Mouse (Mus musculus): ENCODE results near the gene Eif1b.

The Eif1b gene

GRCm38 (mm10) chr9:120492010-120492399, at the start of gene Eif1b:
Gene Eif1b (plus strand): TSS chr9:120492232.
- CTCF ChIA-PET: interaction anchor here (0.7 kb wide), 1 partner anchor 8 kb away, joined by 3 read pairs; no protein-coding TSS in a partner anchor

DNA sequence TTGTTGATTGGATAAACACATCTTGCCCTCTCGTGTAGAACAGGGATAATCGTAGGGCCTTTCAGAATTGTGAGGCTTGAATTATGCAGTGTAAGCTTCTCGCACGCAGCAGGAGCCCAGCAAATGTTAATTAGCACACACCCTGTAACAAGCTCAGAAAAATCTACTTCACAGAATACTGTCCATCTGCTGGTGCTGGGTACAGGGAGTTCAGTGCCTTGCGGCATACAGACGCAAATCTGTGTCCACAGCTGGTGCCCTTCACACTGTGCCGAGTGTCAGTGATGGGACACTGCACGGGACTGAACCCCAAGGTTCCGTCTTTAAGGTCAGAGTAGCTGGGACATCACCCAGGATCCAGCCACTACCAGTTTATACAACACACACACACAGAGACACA, 47.4 kb upstream of the Eif1b start:
- CTCF ChIA-PET: no interaction called here

- CTCF ChIA-PET: no interaction called here
Observed at GRCm38 (mm10) chr9:120449696-120450329, 42.2 kb upstream of the Eif1b start.

DNA sequence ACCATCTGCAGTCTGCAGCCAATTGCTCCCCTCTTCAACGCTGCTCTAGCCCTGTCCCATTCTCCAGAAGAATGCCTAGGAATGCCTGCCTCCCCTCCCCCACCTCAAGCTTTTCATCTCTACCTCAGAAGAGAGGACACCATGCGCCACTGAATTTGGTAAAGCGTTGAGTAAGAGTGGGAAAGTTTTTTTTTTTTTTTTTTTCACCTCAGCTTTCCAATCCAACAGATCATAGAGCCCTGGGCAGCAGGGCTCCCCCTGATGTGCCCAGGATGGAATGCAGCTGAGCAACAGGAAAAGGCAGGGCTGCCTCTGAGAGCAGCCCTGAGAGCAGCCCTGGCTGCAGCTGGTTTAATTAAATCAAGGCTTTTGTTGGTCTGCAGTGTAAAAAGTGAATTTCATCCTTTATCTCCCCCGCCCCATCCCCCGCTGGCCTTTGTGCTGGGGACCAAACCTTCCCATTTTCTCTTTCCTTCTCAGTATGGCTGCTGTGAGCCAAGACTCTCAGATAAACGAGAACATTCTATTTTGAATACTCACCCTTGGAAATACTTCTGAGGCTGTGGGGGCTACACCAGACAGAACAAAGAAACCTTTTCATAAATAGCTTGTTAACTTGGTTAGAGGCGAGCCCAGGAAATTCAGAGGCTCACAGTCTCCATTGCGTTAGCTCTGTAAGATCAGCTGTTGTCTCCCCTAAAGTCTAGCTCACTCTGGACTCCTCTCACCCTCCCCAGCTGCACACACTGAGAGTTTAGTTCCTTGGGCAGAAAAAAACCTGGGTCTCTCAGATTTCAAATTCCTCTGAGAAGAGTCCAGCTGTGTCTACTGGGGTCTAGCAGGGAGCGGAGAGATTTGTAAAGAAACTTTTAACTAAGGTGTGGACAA, 36.0 kb upstream of the Eif1b start:
- CTCF ChIA-PET: no interaction called here

DNA sequence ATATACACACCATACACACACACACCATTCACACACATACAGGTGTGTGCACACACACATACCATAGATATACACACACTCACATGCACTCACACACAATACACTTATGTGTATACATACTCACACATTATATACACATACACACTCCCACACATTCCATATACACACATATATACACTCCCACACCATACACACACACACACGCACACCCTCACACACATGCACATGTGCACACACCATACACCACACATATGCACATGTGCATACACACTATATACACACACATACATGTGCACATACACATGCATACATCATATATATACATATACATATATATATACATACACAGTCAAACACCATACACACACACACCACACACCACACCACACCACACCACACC, 21.6 kb upstream of the Eif1b start:
- CTCF ChIA-PET: no interaction called here

GRCm38 (mm10) chr9:120481644-120482043, 10.4 kb upstream of the Eif1b start:
- CTCF ChIA-PET: no interaction called here

DNA sequence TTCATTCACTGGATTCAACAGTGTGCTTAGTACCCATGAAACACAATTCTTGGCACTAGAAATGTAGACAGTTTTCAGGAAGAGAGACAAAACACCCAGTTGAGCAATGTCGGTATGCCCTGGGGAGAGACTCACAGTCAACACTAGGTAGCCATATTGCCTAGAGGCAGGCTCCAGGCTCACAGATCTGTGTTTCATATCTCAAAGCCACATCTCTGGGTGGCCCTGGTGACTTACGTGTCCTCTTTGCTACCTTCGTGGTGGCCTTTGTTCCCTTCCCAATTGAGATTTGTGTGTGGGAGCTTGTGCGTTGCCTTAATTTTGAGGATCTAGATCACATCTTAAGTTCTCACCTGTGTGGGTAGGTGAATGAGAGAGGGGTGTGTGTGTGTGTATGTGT, 9.7 kb upstream of the Eif1b start:
- CTCF ChIA-PET: no interaction called here

- CTCF ChIA-PET: no interaction called here
Observed at GRCm38 (mm10) chr9:120483101-120483500, 8.9 kb upstream of the Eif1b start.

DNA sequence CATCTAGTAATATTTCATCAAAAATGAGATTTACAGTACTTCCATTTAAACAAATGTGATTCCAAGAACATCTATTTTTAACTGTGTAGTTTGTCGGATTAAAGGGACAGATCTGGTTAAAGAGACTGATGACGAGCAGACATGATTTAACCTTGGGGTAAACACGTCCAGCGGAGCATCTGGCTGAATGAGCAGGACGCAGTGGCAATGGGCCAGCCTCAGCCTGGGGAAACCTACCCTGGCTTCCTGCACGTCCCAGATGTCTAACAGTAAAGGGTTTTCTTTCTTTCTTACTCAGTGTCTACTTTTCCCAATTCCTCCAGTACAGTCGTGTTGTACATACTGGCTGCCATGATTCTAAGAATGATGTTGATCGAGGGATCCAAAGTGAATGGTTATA, 5.0 kb upstream of the Eif1b start:
- CTCF ChIA-PET: no interaction called here

- CTCF ChIA-PET: interaction anchor here (0.7 kb wide), 1 partner anchor 8 kb away, joined by 3 read pairs; no protein-coding TSS in a partner anchor
Observed at GRCm38 (mm10) chr9:120491509-120491908, 523 bp upstream of the Eif1b start.

GRCm38 (mm10) chr9:120492400-120493351, 644 bp downstream of the Eif1b start:
- CTCF ChIA-PET: interaction anchor here (0.6 to 1.0 kb wide), 3 partner anchors 9 to 1227 kb away, joined by 3 to 4 read pairs (median 3); no protein-coding TSS in a partner anchor

DNA sequence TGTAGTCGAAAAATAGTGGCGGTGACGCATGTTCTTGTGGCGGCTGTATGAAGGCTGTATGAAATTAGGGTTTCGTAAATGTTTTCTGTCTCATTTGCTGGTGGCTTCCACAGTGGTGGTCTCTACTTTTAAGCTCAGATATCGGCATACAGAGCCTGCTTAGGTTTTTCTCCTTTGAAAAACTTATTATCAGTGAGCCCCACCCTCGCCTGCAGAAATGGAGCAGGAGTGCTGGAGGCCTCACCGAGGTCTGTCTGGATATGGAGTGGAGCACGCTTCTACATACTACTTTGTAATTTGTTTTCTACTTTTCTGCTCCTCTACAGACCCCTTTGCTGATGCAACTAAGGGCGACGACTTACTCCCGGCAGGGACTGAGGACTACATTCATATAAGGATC, 1.7 kb downstream of the Eif1b start:
- CTCF ChIA-PET: interaction anchor here (0.7 to 1.0 kb wide), 2 partner anchors 76 to 1817 kb away, joined by 3 read pairs; no protein-coding TSS in a partner anchor

DNA sequence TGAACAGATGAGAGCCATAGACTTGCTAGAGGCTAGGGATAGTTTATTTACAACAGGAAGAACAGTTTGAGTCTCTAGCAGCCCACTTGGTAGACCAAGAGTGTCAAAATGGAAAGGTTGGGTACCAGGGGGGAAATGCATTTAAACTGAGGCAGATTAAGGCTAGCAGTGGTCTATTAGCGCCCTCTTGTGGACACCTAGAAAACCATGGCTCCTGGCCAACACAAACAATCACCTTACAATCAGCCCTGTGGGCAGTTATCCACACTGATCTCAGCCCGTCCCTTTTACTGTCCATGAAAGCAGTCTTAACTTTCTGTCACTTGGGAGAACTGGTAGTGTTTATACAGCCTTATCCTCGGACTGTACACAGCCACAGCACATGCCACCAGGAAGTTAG, 4.7 kb downstream of the Eif1b start:
- CTCF ChIA-PET: no interaction called here

DNA sequence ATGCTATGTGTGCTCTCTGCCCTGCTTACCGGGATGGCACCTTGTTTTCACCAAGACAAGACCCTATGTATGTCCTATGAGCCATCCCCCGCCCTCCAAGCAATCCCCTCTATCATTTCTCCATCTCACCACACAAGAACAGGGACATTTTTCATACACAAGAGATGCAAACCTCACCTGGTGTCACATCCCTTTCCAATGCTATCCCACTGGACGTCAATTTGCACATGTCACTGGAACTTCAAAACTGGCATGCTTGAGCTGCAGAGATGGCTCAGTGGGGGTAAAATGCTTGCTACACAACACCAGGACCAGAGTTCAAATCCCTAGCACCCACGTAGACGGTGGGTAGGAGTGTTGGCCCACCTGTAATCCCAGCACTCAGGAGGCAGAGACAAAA, 6.0 kb downstream of the Eif1b start:
- CTCF ChIA-PET: no interaction called here

GRCm38 (mm10) chr9:120501191-120501902, 9.3 kb downstream of the Eif1b start:
- CTCF ChIA-PET: interaction anchor here (0.7 to 1.9 kb wide), 3 partner anchors 68 to 81 kb away, joined by 3 to 4 read pairs (median 3); no protein-coding TSS in a partner anchor

GRCm38 (mm10) chr9:120502013-120502412, 10.0 kb downstream of the Eif1b start:
- CTCF ChIA-PET: interaction anchor here (0.8 to 1.9 kb wide), 3 partner anchors 68 to 90 kb away, joined by 3 to 4 read pairs (median 4); no protein-coding TSS in a partner anchor

DNA sequence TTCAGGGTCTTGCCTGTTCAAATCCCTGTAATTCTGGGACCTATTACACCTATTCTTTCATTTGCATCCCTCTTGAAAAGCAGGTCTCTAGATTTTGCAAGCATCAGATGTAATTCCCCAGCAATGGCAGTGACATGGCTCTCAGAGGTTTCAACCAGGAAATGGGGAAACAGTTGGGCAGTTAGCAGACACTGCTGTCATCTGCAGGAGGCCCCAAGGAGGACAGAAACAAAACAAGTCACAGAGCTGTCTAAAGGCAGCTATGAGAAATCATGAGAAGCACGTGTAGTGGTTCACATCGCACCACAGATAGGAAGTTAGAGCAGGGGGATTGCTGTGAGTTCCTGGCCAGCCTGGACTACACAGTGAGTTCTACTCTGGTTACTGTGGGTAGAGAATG, 12.4 kb downstream of the Eif1b start:
- CTCF ChIA-PET: no interaction called here

- CTCF ChIA-PET: no interaction called here
Observed at GRCm38 (mm10) chr9:120511781-120512180, 19.7 kb downstream of the Eif1b start.

DNA sequence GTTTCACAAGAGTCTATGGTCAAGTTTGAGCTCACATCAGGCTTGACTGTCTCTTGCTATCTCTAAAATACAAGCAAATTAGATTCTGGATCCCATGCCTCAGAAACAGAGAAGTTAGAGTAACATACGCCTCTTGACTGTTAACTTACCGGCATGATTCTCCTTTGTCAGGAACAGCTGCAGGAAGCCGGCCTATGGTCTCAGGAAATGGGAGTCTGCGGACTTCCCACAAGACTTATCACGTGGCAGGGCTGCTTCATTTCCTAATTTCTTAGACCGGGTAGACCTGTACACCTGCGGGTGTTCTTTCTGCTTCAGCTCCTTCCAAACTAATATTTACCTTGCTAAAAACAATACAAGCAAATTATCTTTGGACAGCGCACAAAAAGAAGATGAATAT, 24.7 kb downstream of the Eif1b start:
- CTCF ChIA-PET: no interaction called here

GRCm38 (mm10) chr9:120518946-120519345, 26.9 kb downstream of the Eif1b start:
- CTCF ChIA-PET: interaction anchor here (0.5 to 0.6 kb wide), 2 partner anchors 93 to 194 kb away, joined by 3 to 5 read pairs; no protein-coding TSS in a partner anchor
